14 mouse cellular contexts compared by ENCODE assay signal in genomic region chr10:93347387-93347786, GRCm38 (mm10). TPM values are rescaled to one million over a fixed set of nuclear protein-coding genes. Genes with fewer than 3 reads are reported as not detected.
DNase-seq lines count a peak whose midpoint lies in the region; ATAC-seq lines count a peak whose summit lies in the region.
"Had no signal": no experiment of that assay in that cellular context is flagged by ENCODE, and none has a peak within 500 bp of the region (broad histone marks: within the 10 kb centered on the region; RNA-seq: fewer than 3 reads in every experiment).

No protein-coding gene starts in this region.

- H3K9me3 ChIP-seq in heart, embryonic 13.5 days, result no peaks in the 10 kb centered on the region
- H3K9me3 ChIP-seq in lung, embryonic 16.5 days (ENCODE audit: control insufficient read depth, low read length), result no peaks in the 10 kb centered on the region
- H3K9me3 ChIP-seq in embryonic facial prominence, embryonic 14.5 days (ENCODE audit: control insufficient read depth, low read length), result no peaks in the 10 kb centered on the region
- no peaks in the 10 kb centered on the region for H3K9me3 ChIP-seq in stomach, embryonic 15.5 days
- H3K9me3 ChIP-seq: liver, embryonic 15.5 days had no signal

- H3K36me3 ChIP-seq in heart, embryonic 13.5 days, result no peaks in the 10 kb centered on the region
- no peaks in the 10 kb centered on the region for H3K36me3 ChIP-seq in lung, embryonic 16.5 days (ENCODE audit: control insufficient read depth, insufficient read depth, low read length)
- no peaks in the 10 kb centered on the region for H3K36me3 ChIP-seq in embryonic facial prominence, embryonic 14.5 days (ENCODE audit: control insufficient read depth, insufficient read depth, low read length)
- no peaks in the 10 kb centered on the region for H3K36me3 ChIP-seq in stomach, embryonic 15.5 days
- H3K36me3 ChIP-seq: liver, embryonic 15.5 days had no signal

- no peaks in the 10 kb centered on the region for H3K27me3 ChIP-seq in heart, embryonic 13.5 days (replicated peaks)
- H3K27me3 ChIP-seq in lung, embryonic 16.5 days (ENCODE audit: control insufficient read depth, insufficient read depth, low read depth, low read length), result no peaks in the 10 kb centered on the region
- no peaks in the 10 kb centered on the region for H3K27me3 ChIP-seq in embryonic facial prominence, embryonic 14.5 days (replicated peaks; ENCODE audit: control insufficient read depth, insufficient read depth, low read length)
- H3K27me3 ChIP-seq in stomach, embryonic 15.5 days (replicated peaks), result no peaks in the 10 kb centered on the region
- H3K27me3 ChIP-seq: liver, embryonic 15.5 days had no signal

- H3K4me3 ChIP-seq in heart, embryonic 13.5 days, result no peak overlapping the region
- H3K4me3 ChIP-seq in lung, embryonic 16.5 days (ENCODE audit: low read length), result no peak overlapping the region
- no peak overlapping the region for H3K4me3 ChIP-seq in embryonic facial prominence, embryonic 14.5 days (ENCODE audit: low read depth, low read length)
- no peak overlapping the region for H3K4me3 ChIP-seq in stomach, embryonic 15.5 days (replicated peaks)
- H3K4me3 ChIP-seq: liver, embryonic 15.5 days had no signal

- peak overlapping the region; percentile 63; the same call in 1 of the 2 replicates for H3K9ac ChIP-seq in heart, embryonic 13.5 days
- no peak overlapping the region for H3K9ac ChIP-seq in lung, embryonic 16.5 days (ENCODE audit: low read length)
- H3K9ac ChIP-seq in embryonic facial prominence, embryonic 14.5 days (ENCODE audit: low read depth, low read length), result no peak overlapping the region
- no peak overlapping the region for H3K9ac ChIP-seq in stomach, embryonic 15.5 days
- H3K9ac ChIP-seq: hindbrain, embryonic 14.5 days; liver, embryonic 15.5 days had no signal

- no peak for ATAC-seq in heart, embryonic 13.5 days (ENCODE audit: extremely low read depth, insufficient number of reproducible peaks, low FRiP score, low TSS enrichment)
- no peak for ATAC-seq in lung, embryonic 16.5 days (ENCODE audit: low read depth)
- ATAC-seq in embryonic facial prominence, embryonic 14.5 days (ENCODE audit: low read depth), result no peak
- peak; percentile 47; the same call in 1 of the 2 replicates for ATAC-seq in stomach, embryonic 15.5 days (ENCODE audit: insufficient read depth, low FRiP score, low read depth)
- ATAC-seq: forebrain, embryonic 16.5 days had no signal

- 58% methylated on average over 7 of the region's 7 CpGs for WGBS in heart, embryonic 13.5 days
- WGBS in lung, embryonic 16.5 days, result 46% methylated on average over 7 of the region's 7 CpGs
- WGBS in embryonic facial prominence, embryonic 14.5 days, result 45% methylated on average over 7 of the region's 7 CpGs
- WGBS in stomach, embryonic 15.5 days, result 59% methylated on average over 7 of the region's 7 CpGs

- DNase-seq in heart, adult 9 months (ENCODE audit: low spot score in 2 of 2), result no peak
- DNase-seq in lung, postnatal 14 days, result no peak
- no peak for DNase-seq in embryonic facial prominence, embryonic 14.5 days (ENCODE audit: low spot score)
- no peak for DNase-seq in spleen, postnatal 4 days (ENCODE audit: low spot score in 2 of 2)
- DNase-seq: adrenal gland, adult 8-10 months; layer of hippocampus, postnatal 36 days; midbrain, embryonic 14.5 days; thymus, postnatal 4 days had no signal

- H3K27ac ChIP-seq in heart, embryonic 13.5 days (replicated peaks), result peak overlapping the region; percentile 37; the same call in 1 of the 2 replicates
- H3K27ac ChIP-seq in lung, embryonic 16.5 days (ENCODE audit: low read length), result no peak overlapping the region
- H3K27ac ChIP-seq in embryonic facial prominence, embryonic 14.5 days (replicated peaks; ENCODE audit: low read depth, low read length), result 0 out of 2 replicates have a peak overlapping the region, but pooled peaks have one; percentile 46
- no peak overlapping the region for H3K27ac ChIP-seq in stomach, embryonic 15.5 days
- H3K27ac ChIP-seq: hindbrain, embryonic 14.5 days; liver, embryonic 15.5 days had no signal

- H3K4me2 ChIP-seq in heart, embryonic 13.5 days, result peak overlapping the region; percentile 54; the same call in 1 of the 2 replicates
- 0 out of 2 replicates have a peak overlapping the region, but pooled peaks have one; percentile 7 for H3K4me2 ChIP-seq in lung, embryonic 16.5 days (ENCODE audit: low read depth, low read length)
- H3K4me2 ChIP-seq in embryonic facial prominence, embryonic 14.5 days (ENCODE audit: low read depth, low read length), result peak overlapping the region; percentile 25; the same call in 1 of the 2 replicates
- no peak overlapping the region for H3K4me2 ChIP-seq in stomach, embryonic 15.5 days
- H3K4me2 ChIP-seq: hindbrain, embryonic 14.5 days; liver, embryonic 15.5 days had no signal

- H3K4me1 ChIP-seq in heart, embryonic 13.5 days, result peaks cover 15% of the 10 kb centered on the region
- peaks cover 13% of the 10 kb centered on the region for H3K4me1 ChIP-seq in lung, embryonic 16.5 days (replicated peaks; ENCODE audit: control insufficient read depth, insufficient read depth, low read length)
- H3K4me1 ChIP-seq in embryonic facial prominence, embryonic 14.5 days (ENCODE audit: control insufficient read depth, insufficient read depth, low read length), result peaks cover 6% of the 10 kb centered on the region
- H3K4me1 ChIP-seq in stomach, embryonic 15.5 days, result no peaks in the 10 kb centered on the region
- H3K4me1 ChIP-seq: liver, embryonic 15.5 days had no signal

RNA-seq across cellular contexts. Expression of gene Elk3, which starts 36.5 kb away (rescaled TPM):
- polyA plus RNA-seq in heart, embryonic 13.5 days (2015; fragmentation: Nextera tagmentation; extraction: Ambion mirVana), result 34.5 and 38.3 TPM in 2 replicates
- 44.9 and 48.0 TPM in 2 replicates for polyA plus RNA-seq in lung, embryonic 16.5 days (2015; fragmentation: Nextera tagmentation; extraction: Ambion mirVana)
- 34.4 and 39.4 TPM in 2 replicates for polyA plus RNA-seq in embryonic facial prominence, embryonic 14.5 days (2014; fragmentation: Nextera tagmentation; extraction: Ambion mirVana)
- 24.1 and 26.8 TPM in 2 replicates for polyA plus RNA-seq in stomach, embryonic 15.5 days (2015; fragmentation: Nextera tagmentation; extraction: Ambion mirVana)

Comparison
In these comparisons a context has a peak if more than half of its experiments do, and no peak if none do; other contexts are left out.
1. H3K27ac ChIP-seq: peak in heart, embryonic 13.5 days (single experiment) and embryonic facial prominence, embryonic 14.5 days (single experiment); none in lung, embryonic 16.5 days (single experiment) and stomach, embryonic 15.5 days (single experiment).